Mouse (Mus musculus): ENCODE results near the gene Ncapd3.

Ncapd3 gene

GRCm38 (mm10) chr9:27122076-27122475 lies 92.1 kb downstream of the Ncapd3 start:
- no peak for DNase-seq (ENCODE audit: extremely low spot score, low read depth, low spot score)

GRCm38 (mm10) chr9:27122963-27123362 lies 93.0 kb downstream of the Ncapd3 start:
- DNase-seq (ENCODE audit: extremely low spot score, low read depth, low spot score): no peak

- no peak for DNase-seq (ENCODE audit: extremely low spot score, low read depth, low spot score)
Observed at GRCm38 (mm10) chr9:27123947-27124346, 94.0 kb downstream of the Ncapd3 start.

- no peak for DNase-seq (ENCODE audit: extremely low spot score, low read depth, low spot score)
Observed at GRCm38 (mm10) chr9:27125450-27125849, 95.5 kb downstream of the Ncapd3 start.

- no peak for DNase-seq (ENCODE audit: extremely low spot score, low read depth, low spot score)
Observed at GRCm38 (mm10) chr9:27126543-27126942, 96.6 kb downstream of the Ncapd3 start.

- no peak for DNase-seq (ENCODE audit: extremely low spot score, low read depth, low spot score)
Observed at GRCm38 (mm10) chr9:27128629-27129028, 98.7 kb downstream of the Ncapd3 start.

- DNase-seq (ENCODE audit: extremely low spot score, low read depth, low spot score): no peak
Observed at GRCm38 (mm10) chr9:27134410-27134809, 104.4 kb downstream of the Ncapd3 start.

GRCm38 (mm10) chr9:27135372-27135771 lies 105.4 kb downstream of the Ncapd3 start:
- no peak for DNase-seq (ENCODE audit: extremely low spot score, low read depth, low spot score)

GRCm38 (mm10) chr9:27136651-27137050 lies 106.7 kb downstream of the Ncapd3 start:
- no peak for DNase-seq (ENCODE audit: extremely low spot score, low read depth, low spot score)

- DNase-seq (ENCODE audit: extremely low spot score, low read depth, low spot score): no peak
Observed at GRCm38 (mm10) chr9:27140432-27141065, 110.6 kb downstream of the Ncapd3 start.

GRCm38 (mm10) chr9:27144271-27144840 lies 114.4 kb downstream of the Ncapd3 start:
- DNase-seq (ENCODE audit: extremely low spot score, low read depth, low spot score): no peak
